Mouse (Mus musculus) ovary, postnatal 36 days (tissue): ENCODE measurements around the gene Trim44.

ENCODE experiments used
- DNase-seq: peaks from one replicate; pipeline ENCODE4 v3.0.0; 2022; ENCODE audit warnings: low spot score, mixed read lengths

Gene Trim44

GRCm38 (mm10) chr2:102288676-102289075 is 119.0 kb downstream of the Trim44 start:
- no peak for DNase-seq

DNA sequence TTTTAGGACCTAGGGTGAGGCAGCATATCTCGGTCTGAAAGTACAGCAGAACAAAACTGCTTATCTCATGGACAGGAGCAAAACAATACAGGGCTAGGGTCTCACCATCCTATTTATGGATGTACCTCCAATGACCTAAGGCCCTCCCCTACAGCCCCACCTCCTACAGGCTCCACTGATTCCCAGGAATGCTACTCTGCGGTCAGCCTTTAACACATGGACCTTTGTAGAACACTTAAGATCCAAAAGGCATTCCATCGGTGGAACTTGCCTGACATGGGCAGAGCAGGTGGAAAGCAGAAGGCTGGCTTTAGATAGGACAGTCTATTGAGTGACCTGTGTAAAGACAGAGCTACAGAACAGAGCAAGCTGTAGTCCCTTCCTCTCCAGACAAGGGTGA is 120.3 kb downstream of the Trim44 start:
- DNase-seq, result no peak

- DNase-seq, result no peak
Observed at GRCm38 (mm10) chr2:102282081-102282480, 125.5 kb downstream of the Trim44 start.

- DNase-seq, result no peak
Observed at GRCm38 (mm10) chr2:102279779-102280178, 127.8 kb downstream of the Trim44 start.

- no peak for DNase-seq
Observed at GRCm38 (mm10) chr2:102277946-102278345, 129.7 kb downstream of the Trim44 start.

DNA sequence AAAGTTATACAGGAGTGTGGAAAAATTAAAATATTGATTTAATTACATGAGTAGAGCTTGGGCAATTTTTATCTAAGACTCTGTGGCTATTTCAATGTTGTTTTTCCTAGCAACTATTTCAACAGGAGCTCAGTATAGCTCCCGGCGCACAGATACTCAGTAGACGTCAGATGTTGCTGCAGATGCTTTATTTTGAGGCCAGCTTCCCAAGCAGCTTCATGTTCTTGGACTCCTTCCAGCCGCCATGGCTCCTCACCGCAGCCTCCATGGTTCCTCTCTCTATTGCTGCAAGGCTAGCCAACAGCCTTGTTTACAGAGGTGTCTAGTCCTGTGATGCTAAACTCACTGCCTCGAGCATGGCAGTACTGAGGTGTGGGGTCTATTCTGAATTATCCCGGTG is 134.3 kb downstream of the Trim44 start:
- DNase-seq, result no peak

- no peak for DNase-seq
Observed at GRCm38 (mm10) chr2:102267582-102268339, 139.9 kb downstream of the Trim44 start.

DNA sequence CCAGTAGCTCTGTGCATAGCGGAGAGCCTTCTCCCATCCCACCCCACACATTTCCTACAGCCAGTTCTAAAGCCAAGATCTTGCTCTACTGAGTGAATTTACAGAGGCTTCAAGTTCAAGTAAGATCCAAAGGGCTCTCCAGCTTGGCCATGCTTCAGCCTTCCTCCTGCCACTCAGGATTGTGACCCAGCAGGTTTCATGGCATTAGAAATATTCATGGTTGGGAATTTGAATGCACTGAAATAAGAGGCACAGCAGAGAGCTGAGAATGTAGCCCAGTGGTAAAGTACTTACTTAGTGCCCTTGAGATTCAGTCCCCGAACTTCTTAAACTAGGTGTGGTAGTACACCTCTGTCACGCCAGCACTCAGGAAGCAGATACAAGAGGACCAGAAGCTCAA is 140.7 kb downstream of the Trim44 start:
- no peak for DNase-seq

GRCm38 (mm10) chr2:102259139-102259538 is 148.5 kb downstream of the Trim44 start:
- no peak for DNase-seq

DNA sequence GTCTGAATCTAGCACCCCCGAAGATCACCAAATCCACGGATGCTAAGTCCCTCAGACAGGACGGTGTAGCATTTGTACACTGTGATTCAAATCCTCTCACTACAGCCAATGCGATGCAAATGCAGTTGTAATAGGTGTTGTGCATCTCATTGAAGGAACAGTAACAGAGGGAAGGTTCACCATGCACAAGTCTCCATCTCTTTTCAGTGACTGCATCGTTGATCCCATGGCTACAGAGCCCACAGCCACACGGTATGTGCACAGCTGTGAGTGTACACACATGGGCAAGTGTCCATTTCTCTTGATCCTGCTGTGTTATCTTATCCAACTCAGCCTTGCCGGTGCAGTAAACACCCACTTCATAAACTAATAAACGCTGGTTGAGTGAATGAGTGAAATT is 148.9 kb downstream of the Trim44 start:
- no peak for DNase-seq

GRCm38 (mm10) chr2:102257964-102258605 is 149.5 kb downstream of the Trim44 start:
- DNase-seq, result no peak

DNA sequence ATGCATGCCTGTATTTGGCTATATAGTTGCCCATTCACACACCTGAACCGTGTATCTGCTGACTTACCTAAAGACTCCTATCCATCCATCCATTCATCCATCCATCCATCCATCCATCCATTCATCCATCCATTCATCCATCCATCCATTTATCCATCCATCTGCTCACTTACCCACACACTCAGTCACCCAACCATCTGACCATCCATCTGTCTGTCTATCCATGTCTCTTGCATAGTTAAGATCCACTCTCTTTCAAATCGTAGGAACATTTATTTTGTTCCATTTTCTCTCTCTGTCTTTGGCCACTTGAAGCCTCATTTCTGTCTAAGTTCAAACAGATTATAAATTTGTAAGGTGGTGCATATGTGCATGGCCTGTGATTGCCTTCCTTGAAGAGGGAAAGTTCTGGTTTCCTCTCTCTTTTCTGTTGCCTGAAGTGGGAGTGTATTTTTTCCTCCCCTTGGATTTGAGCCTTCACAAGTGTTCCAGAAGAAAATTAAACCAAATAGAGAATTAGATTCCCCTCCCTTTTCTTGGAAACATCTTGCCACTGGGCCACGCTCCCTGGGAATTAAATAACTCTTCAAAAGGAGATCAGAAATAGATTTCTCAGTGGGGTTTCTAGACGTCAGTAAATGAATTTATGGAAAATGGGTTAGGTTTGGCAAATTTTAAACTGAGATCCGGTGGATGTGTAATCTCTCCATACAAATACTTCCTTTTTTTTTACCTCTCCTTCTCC is 150.9 kb downstream of the Trim44 start:
- DNase-seq, result no peak

DNA sequence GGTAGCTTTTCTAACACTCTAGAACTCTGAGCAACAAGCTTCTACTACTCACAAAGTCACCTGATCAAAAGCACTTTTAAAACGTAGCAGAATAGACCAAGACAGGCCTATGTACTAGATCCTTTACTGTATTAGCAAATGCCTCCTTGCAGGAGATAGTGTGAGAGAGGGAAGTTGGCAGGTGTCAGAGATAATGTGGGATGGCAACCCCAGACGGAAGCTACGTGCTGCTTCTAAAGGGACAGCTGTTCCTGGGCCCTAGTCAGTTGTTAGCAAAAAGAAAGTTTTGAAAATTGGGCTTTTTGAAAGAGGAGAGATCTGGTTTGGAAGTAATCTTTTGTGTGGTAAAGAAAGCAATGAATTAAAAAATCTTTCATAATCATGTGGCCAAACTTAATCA is 151.5 kb downstream of the Trim44 start:
- DNase-seq, result no peak

GRCm38 (mm10) chr2:102253204-102253603 is 154.4 kb downstream of the Trim44 start:
- DNase-seq, result no peak

- no peak for DNase-seq
Observed at GRCm38 (mm10) chr2:102252651-102253050, 155.0 kb downstream of the Trim44 start.
